Mouse (Mus musculus) embryo, embryonic 11.5 days (tissue): ENCODE measurements around the gene Cdk5rap2.

Experiments
- DNase-seq: peaks from one replicate; pipeline ENCODE4 v3.0.0-alpha.2; 2012; ENCODE audit warnings: low read depth, low spot score

Cdk5rap2 gene

GRCm38 (mm10) chr4:70262850-70263249, 147.4 kb downstream of the Cdk5rap2 start:
- no peak for DNase-seq

- DNase-seq: no peak
Measured at GRCm38 (mm10) chr4:70261315-70261714, 148.9 kb downstream of the Cdk5rap2 start.

- DNase-seq: no peak
Measured at GRCm38 (mm10) chr4:70260419-70260807, 149.8 kb downstream of the Cdk5rap2 start.

GRCm38 (mm10) chr4:70259726-70260418, 150.4 kb downstream of the Cdk5rap2 start:
- DNase-seq: no peak

GRCm38 (mm10) chr4:70258826-70259225, 151.4 kb downstream of the Cdk5rap2 start:
- DNase-seq: no peak

- DNase-seq: no peak
Measured at GRCm38 (mm10) chr4:70258205-70258604, 152.0 kb downstream of the Cdk5rap2 start.

GRCm38 (mm10) chr4:70251782-70252181, 158.5 kb downstream of the Cdk5rap2 start:
- no peak for DNase-seq

GRCm38 (mm10) chr4:70245706-70246105, 164.5 kb downstream of the Cdk5rap2 start:
- DNase-seq: no peak

GRCm38 (mm10) chr4:70243561-70244120, 166.6 kb downstream of the Cdk5rap2 start:
- DNase-seq: no peak

- DNase-seq: no peak
Measured at GRCm38 (mm10) chr4:70239731-70240130, 170.5 kb downstream of the Cdk5rap2 start.

GRCm38 (mm10) chr4:70238862-70239261, 171.4 kb downstream of the Cdk5rap2 start:
- no peak for DNase-seq

- no peak for DNase-seq
Measured at GRCm38 (mm10) chr4:70232383-70232782, 177.9 kb downstream of the Cdk5rap2 start.

- no peak for DNase-seq
Measured at GRCm38 (mm10) chr4:70229874-70230273, 180.4 kb downstream of the Cdk5rap2 start.

- no peak for DNase-seq
Measured at GRCm38 (mm10) chr4:70228350-70228749, 181.9 kb downstream of the Cdk5rap2 start.

GRCm38 (mm10) chr4:70227667-70228066, 182.6 kb downstream of the Cdk5rap2 start:
- DNase-seq: no peak

GRCm38 (mm10) chr4:70224503-70224902, 185.7 kb downstream of the Cdk5rap2 start:
- DNase-seq: no peak

- no peak for DNase-seq
Measured at GRCm38 (mm10) chr4:70221878-70222277, 188.4 kb downstream of the Cdk5rap2 start.

- DNase-seq: no peak
Measured at GRCm38 (mm10) chr4:70221370-70221769, 188.9 kb downstream of the Cdk5rap2 start.

- no peak for DNase-seq
Measured at GRCm38 (mm10) chr4:70220277-70221180, 189.7 kb downstream of the Cdk5rap2 start.

GRCm38 (mm10) chr4:70219776-70220175, 190.5 kb downstream of the Cdk5rap2 start:
- no peak for DNase-seq

GRCm38 (mm10) chr4:70185971-70186370, 224.3 kb downstream of the Cdk5rap2 start:
- DNase-seq: no peak
